ENCODE assay signal across 15 mouse cellular contexts in genomic region chr3:65489601-65490000, GRCm38 (mm10).
"Had no signal": no experiment of that assay in that cellular context is flagged by ENCODE, and none has a peak within 500 bp of the region (broad histone marks: within the 10 kb centered on the region; RNA-seq: fewer than 3 reads in every experiment).

No protein-coding gene starts in this region.

- H3K9me3 ChIP-seq: neural tube, embryonic 13.5 days; neural tube, embryonic 15.5 days; stomach, embryonic 15.5 days had no signal

- H3K36me3 ChIP-seq: neural tube, embryonic 13.5 days; neural tube, embryonic 15.5 days; stomach, embryonic 15.5 days had no signal

- H3K27ac ChIP-seq: neural tube, embryonic 13.5 days; neural tube, embryonic 15.5 days; stomach, embryonic 15.5 days; stomach, postnatal 0 days had no signal

- H3K4me2 ChIP-seq: neural tube, embryonic 13.5 days; neural tube, embryonic 15.5 days; stomach, embryonic 15.5 days had no signal

- DNase-seq: retina, postnatal 1 day; right cerebral cortex, adult 18-20 months; right cerebral cortex, postnatal 14 days; right cerebral cortex, postnatal 4 days; spleen, adult 18-20 months; thymus, adult 18-20 months; thymus, adult 2 months; thymus, postnatal 14 days; thymus, postnatal 25 days; thymus, postnatal 36 days; thymus, postnatal 4 days had no signal

- H3K9ac ChIP-seq: neural tube, embryonic 13.5 days; neural tube, embryonic 15.5 days; stomach, embryonic 15.5 days had no signal

- H3K27me3 ChIP-seq: neural tube, embryonic 13.5 days; neural tube, embryonic 15.5 days; stomach, embryonic 15.5 days had no signal

- H3K4me3 ChIP-seq: neural tube, embryonic 13.5 days; neural tube, embryonic 15.5 days; stomach, embryonic 15.5 days had no signal
